Comparison of ENCODE assay signal across 34 mouse cellular contexts in the genomic region with DNA sequence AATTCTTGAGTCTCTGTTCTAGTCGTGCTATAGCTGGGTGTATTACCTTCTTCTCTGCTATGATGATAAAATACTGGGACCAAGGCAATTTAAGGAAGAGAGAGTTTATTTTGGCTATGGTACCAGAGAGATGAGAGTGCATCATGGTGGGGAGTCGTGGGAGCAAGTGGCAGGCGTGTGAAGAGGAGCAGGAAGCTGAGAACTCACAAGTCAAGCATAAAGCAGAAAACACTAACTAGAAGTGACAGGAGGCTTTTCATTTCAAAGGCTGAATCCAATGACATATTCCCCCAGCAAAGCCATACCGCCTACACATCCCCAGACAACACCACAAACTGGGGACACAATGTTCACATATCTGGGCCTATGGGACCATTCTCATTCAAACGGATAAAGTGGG. TPM values are rescaled to one million over a fixed set of nuclear protein-coding genes. Genes with fewer than 3 reads are reported as not detected.
"Had no signal": no experiment of that assay in that cellular context is flagged by ENCODE, and none has a peak within 500 bp of the region (broad histone marks: within the 10 kb centered on the region; RNA-seq: fewer than 3 reads in every experiment).

No protein-coding gene starts in this region.

- H3K9ac ChIP-seq: heart, embryonic 13.5 days; heart, embryonic 15.5 days; hindbrain, embryonic 13.5 days; hindbrain, embryonic 15.5 days; limb, embryonic 12.5 days had no signal

- H3K27me3 ChIP-seq: heart, embryonic 13.5 days; heart, embryonic 15.5 days; hindbrain, embryonic 13.5 days; hindbrain, embryonic 15.5 days; limb, embryonic 12.5 days had no signal

- DNase-seq: gastrocnemius, adult 2 months; gastrocnemius, postnatal 10 days; gastrocnemius, postnatal 25 days; heart, adult 18-20 months; heart, postnatal 14 days; heart, postnatal 36 days; kidney, adult 11 months; kidney, adult 2 months; kidney, adult 9 months; kidney, postnatal 10 days; kidney, postnatal 25 days; kidney, postnatal 4 days; liver had no signal

- H3K4me3 ChIP-seq: gastrocnemius, adult 2 months; heart, embryonic 13.5 days; heart, embryonic 15.5 days; hindbrain, embryonic 13.5 days; hindbrain, embryonic 15.5 days; layer of hippocampus, adult 2 months; left cerebral cortex, adult 2 months; limb, embryonic 10.5 days; limb, embryonic 12.5 days had no signal

- ATAC-seq: hindbrain, postnatal 0 days; intestine, embryonic 16.5 days had no signal

- H3K27ac ChIP-seq: gastrocnemius, adult 2 months; heart, embryonic 13.5 days; heart, embryonic 15.5 days; hindbrain, embryonic 13.5 days; hindbrain, embryonic 15.5 days; hindbrain, postnatal 0 days; layer of hippocampus, adult 2 months; left cerebral cortex, adult 2 months; limb, embryonic 10.5 days; limb, embryonic 12.5 days had no signal

- H3K36me3 ChIP-seq: heart, embryonic 13.5 days; heart, embryonic 15.5 days; hindbrain, embryonic 13.5 days; hindbrain, embryonic 15.5 days; limb, embryonic 10.5 days; limb, embryonic 12.5 days had no signal

- H3K9me3 ChIP-seq: heart, embryonic 13.5 days; heart, embryonic 15.5 days; hindbrain, embryonic 13.5 days; hindbrain, embryonic 15.5 days; limb, embryonic 10.5 days; limb, embryonic 12.5 days had no signal

- H3K4me2 ChIP-seq: heart, embryonic 11.5 days; heart, embryonic 13.5 days; heart, embryonic 15.5 days; hindbrain, embryonic 13.5 days; hindbrain, embryonic 15.5 days; limb, embryonic 12.5 days had no signal

- H3K4me1 ChIP-seq: heart, embryonic 13.5 days; heart, embryonic 15.5 days; hindbrain, embryonic 13.5 days; hindbrain, embryonic 15.5 days; limb, embryonic 10.5 days; limb, embryonic 12.5 days had no signal

RNA-seq across cellular contexts. Expression of a gene that starts 11.4 kb away (rescaled TPM):
- total RNA-seq: gastrocnemius, adult 2 months; gastrocnemius, postnatal 25 days; heart, adult 18-20 months; heart, postnatal 14 days; heart, postnatal 36 days; hematopoietic stem cell, adult 5-6 weeks; hindbrain, postnatal 0 days; layer of hippocampus, adult 2 months; layer of hippocampus, postnatal 10 days; layer of hippocampus, postnatal 25 days; left cerebral cortex, adult 2 months; left cerebral cortex, postnatal 14 days; left cerebral cortex, postnatal 36 days had no signal
- polyA plus RNA-seq: frontal cortex, adult 2 months; gonadal fat pad, adult 2 months; heart, embryonic 11.5 days; heart, embryonic 13.5 days; heart, embryonic 15.5 days; heart, postnatal 0 days; hindbrain, embryonic 13.5 days; hindbrain, embryonic 15.5 days; hindbrain, postnatal 0 days; intestine, embryonic 14.5 days; intestine, embryonic 16.5 days; limb, embryonic 10.5 days; limb, embryonic 12.5 days had no signal

RNA-seq across cellular contexts. Expression of a gene that starts 44.1 kb away (rescaled TPM):
- total RNA-seq: gastrocnemius, adult 2 months; gastrocnemius, postnatal 25 days; heart, postnatal 14 days; hematopoietic stem cell, adult 5-6 weeks; hindbrain, postnatal 0 days; left cerebral cortex, adult 2 months; left cerebral cortex, postnatal 14 days; left cerebral cortex, postnatal 36 days had no signal
- polyA plus RNA-seq: heart, embryonic 13.5 days; heart, embryonic 15.5 days; heart, postnatal 0 days; hindbrain, embryonic 11.5 days; hindbrain, embryonic 13.5 days; hindbrain, embryonic 15.5 days; intestine, embryonic 14.5 days; limb, embryonic 10.5 days; limb, embryonic 12.5 days had no signal
